ENCODE assay signal across 20 mouse cellular contexts in the genomic region with DNA sequence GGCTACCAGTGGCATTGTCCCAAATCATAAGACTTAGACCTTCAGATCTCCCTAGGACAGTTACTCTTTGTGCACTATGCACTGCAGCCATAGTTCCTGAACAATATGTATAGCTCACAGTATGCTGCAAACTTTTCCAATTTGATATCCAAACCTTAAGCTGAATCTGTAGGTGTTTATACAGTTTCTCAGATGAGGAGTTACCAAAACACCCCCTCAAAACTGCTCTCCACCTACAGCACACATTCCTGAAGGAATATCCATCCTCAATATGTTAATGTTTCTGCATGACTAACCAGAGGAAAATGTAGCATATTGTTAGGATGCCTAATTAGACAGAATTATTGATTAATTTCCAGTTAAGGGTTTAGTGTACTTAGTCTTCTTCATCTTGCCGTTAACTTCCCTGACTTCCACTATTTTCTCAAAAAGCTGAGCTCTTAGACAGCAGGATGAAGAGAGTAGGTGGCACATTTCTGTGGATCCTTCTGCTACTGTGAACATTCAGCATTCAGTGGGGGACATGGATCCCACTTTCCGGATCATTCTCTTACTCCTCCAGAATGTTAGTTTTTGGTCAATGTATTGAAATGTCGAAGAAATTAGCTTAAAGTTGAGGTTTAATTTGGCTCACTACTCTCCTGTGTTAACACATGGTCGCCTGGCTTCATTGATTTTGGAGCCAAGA.
A peak's percentile ranks its signal among the peaks of the same experiment; 100 is the strongest.
DNase-seq lines count a peak whose midpoint lies in the region; TF ChIP-seq lines count a peak whose summit lies in the region.
"Had no signal": no experiment of that assay in that cellular context is flagged by ENCODE, and none has a peak within 500 bp of the region (broad histone marks: within the 10 kb centered on the region; RNA-seq: fewer than 3 reads in every experiment).

No protein-coding gene starts in this region.

- no peaks in the 10 kb centered on the region for H3K27me3 ChIP-seq in limb, embryonic 10.5 days (ENCODE audit: low read depth, poor library complexity, severe bottlenecking)
- H3K27me3 ChIP-seq: embryonic facial prominence, embryonic 12.5 days; forebrain, embryonic 13.5 days; forebrain, embryonic 15.5 days had no signal

- peak overlapping the region; percentile 51; the same call in 1 of the 2 replicates for H3K27ac ChIP-seq in left cerebral cortex, adult 2 months
- no peak overlapping the region for H3K27ac ChIP-seq in limb, embryonic 10.5 days
- H3K27ac ChIP-seq: embryonic facial prominence, embryonic 10.5 days; embryonic facial prominence, embryonic 12.5 days; forebrain, embryonic 13.5 days; forebrain, embryonic 15.5 days had no signal

- no peak overlapping the region for H3K4me3 ChIP-seq in left cerebral cortex, adult 2 months
- H3K4me3 ChIP-seq in limb, embryonic 10.5 days = no peak overlapping the region
- H3K4me3 ChIP-seq: embryonic facial prominence, embryonic 10.5 days; embryonic facial prominence, embryonic 12.5 days; forebrain, embryonic 13.5 days; forebrain, embryonic 15.5 days had no signal

- WGBS in limb, embryonic 10.5 days = 89% methylated on average over 4 of the region's 4 CpGs

- no peaks in the 10 kb centered on the region for H3K9me3 ChIP-seq in limb, embryonic 10.5 days (replicated peaks)
- H3K9me3 ChIP-seq: embryonic facial prominence, embryonic 10.5 days; embryonic facial prominence, embryonic 12.5 days; forebrain, embryonic 13.5 days; forebrain, embryonic 15.5 days had no signal

- no peak for TF ChIP-seq CTCF in left cerebral cortex, adult 2 months (IDR thresholded peaks at IDR 0.05)

- H3K4me1 ChIP-seq in limb, embryonic 10.5 days = no peaks in the 10 kb centered on the region
- H3K4me1 ChIP-seq: embryonic facial prominence, embryonic 10.5 days; embryonic facial prominence, embryonic 12.5 days; forebrain, embryonic 13.5 days; forebrain, embryonic 15.5 days had no signal

- intact Hi-C loops in left cerebral cortex, adult 2 months (cut with DNase I) = no loop called here
- intact Hi-C loops in left cerebral cortex, postnatal 14 days (cut with DNase I) = no loop called here

- no peaks in the 10 kb centered on the region for H3K36me3 ChIP-seq in limb, embryonic 10.5 days
- H3K36me3 ChIP-seq: embryonic facial prominence, embryonic 10.5 days; embryonic facial prominence, embryonic 12.5 days; forebrain, embryonic 15.5 days had no signal

- DNase-seq in layer of hippocampus, adult 9-11 months = peak; percentile 10
- no peak for DNase-seq in layer of hippocampus, adult 9-10 months (ENCODE audit: low spot score)
- no peak for DNase-seq in left cerebral cortex, adult 2 months (ENCODE audit: extremely low spot score in 1 of 2, low spot score in 2 of 2)
- DNase-seq in left cerebral cortex, postnatal 14 days (ENCODE audit: low spot score in 2 of 2) = no peak
- peak; percentile 8 for DNase-seq in right cerebral cortex, adult 18-20 months
- DNase-seq in right cerebral cortex, adult 2 months (ENCODE audit: low spot score in 2 of 2) = no peak
- DNase-seq in telencephalon, adult 2 months (ENCODE audit: low read depth, low spot score) = peak; percentile 64
- DNase-seq in limb, embryonic 10.5 days (ENCODE audit: low spot score) = no peak
- DNase-seq: adrenal gland, adult 2 months; adrenal gland, postnatal 10 days; adrenal gland, postnatal 25 days; cerebellum, adult 11-12 months; cerebellum, adult 2 months; cerebellum, adult 9-10 months; cerebellum, postnatal 10 days; cerebellum, postnatal 25 days had no signal

Comparison
In these comparisons a context has a peak if more than half of its experiments do, and no peak if none do; other contexts are left out.
1. DNase-seq: peak in layer of hippocampus, adult 9-11 months (single experiment), right cerebral cortex, adult 18-20 months (single experiment) and telencephalon, adult 2 months (single experiment); none in layer of hippocampus, adult 9-10 months (single experiment), left cerebral cortex, adult 2 months (0 of 2), left cerebral cortex, postnatal 14 days (0 of 2), right cerebral cortex, adult 2 months (0 of 2) and limb, embryonic 10.5 days (single experiment).